Mouse (Mus musculus) heart, embryonic 12.5 days (tissue): ENCODE measurements at regions not wholly inside any gene's neighbourhood (a gene's known extent, or its start where the extent isn't known, plus 50 kb on each side); places are given as distances from the start of the nearest gene placed in this dataset.

Experiments used
- ATAC-seq: fragments of 200-750 bp; cut with Nextera tagmentation; 2 replicates; pipeline ENCODE4 v1.8.0; 2017; ENCODE audit warnings: moderate TSS enrichment, moderate library complexity; ENCODE audit not compliant: insufficient number of reproducible peaks, low FRiP score
- H3K27ac ChIP-seq: fragments of 300-500 bp; sonication (generic); 2 replicates; pipeline ENCODE4 v1.5.1; 2016; ENCODE audit warnings: mild to moderate bottlenecking, moderate library complexity; ENCODE audit not compliant: poor library complexity, severe bottlenecking
- H3K27me3 ChIP-seq: fragments of 300-500 bp; sonication (generic); replicated peaks from 2 replicates; pipeline ENCODE4 v1.6.1; 2016; ENCODE audit warnings: mild to moderate bottlenecking, moderate library complexity
- H3K36me3 ChIP-seq: fragments of 300-500 bp; sonication (generic); 2 replicates; pipeline ENCODE4 v1.6.1; 2016; ENCODE audit warnings: mild to moderate bottlenecking, moderate library complexity
- H3K4me1 ChIP-seq: fragments of 300-500 bp; sonication (generic); replicated peaks from 2 replicates; pipeline ENCODE4 v1.6.1; 2016; ENCODE audit warnings: mild to moderate bottlenecking
- H3K4me2 ChIP-seq: fragments of 300-500 bp; sonication (generic); 2 replicates; pipeline ENCODE4 v1.6.1; 2016; ENCODE audit warnings: mild to moderate bottlenecking, moderate library complexity
- H3K4me3 ChIP-seq: fragments of 300-500 bp; sonication (generic); 2 replicates; pipeline ENCODE4 v1.5.1; 2016; ENCODE audit warnings: mild to moderate bottlenecking
- H3K9ac ChIP-seq: fragments of 300-500 bp; sonication (generic); 2 replicates; pipeline ENCODE4 v1.6.1; 2016; ENCODE audit warnings: mild to moderate bottlenecking, moderate library complexity
- H3K9me3 ChIP-seq: fragments of 300-500 bp; sonication (generic); replicated peaks from 2 replicates; pipeline ENCODE4 v1.6.1; 2016; ENCODE audit warnings: mild to moderate bottlenecking, moderate library complexity
- WGBS: fragments of 180-500 bp; shearing (Covaris S2); methylation state at CpG from one replicate; pipeline ENCODE4 v1.1.7; 2016; 5-methylcytosine and 5-hydroxymethylcytosine counted together

- 46% methylated on average over 3 of the region's 3 CpGs for WGBS
- Histone ChIP-seq H3K4me1 (peaks cover 4% of the 10 kb centered on the region; the same call in 1 of the 2 replicates), H3K9me3 (0 out of 2 replicates have a peak, but pooled peaks cover 4% of the 10 kb centered on the region), H3K9ac (no peak overlapping the region), H3K4me3 (no peak overlapping the region), H3K27ac (0 out of 2 replicates have a peak overlapping the region, but pooled peaks have one; percentile 60), H3K36me3 (no peaks in the 10 kb centered on the region), H3K4me2 (no peak overlapping the region), H3K27me3 (no peaks in the 10 kb centered on the region)
- no peak for ATAC-seq
Measured at GRCm38 (mm10) chr12:35317046-35317445, 217.8 kb downstream of the Ahr start.

GRCm38 (mm10) chr12:35314035-35314434, 220.8 kb downstream of the Ahr start:
- Histone ChIP-seq H3K36me3 (no peaks in the 10 kb centered on the region), H3K27me3 (no peaks in the 10 kb centered on the region), H3K4me3 (no peak overlapping the region), H3K4me1 (peaks cover 4% of the 10 kb centered on the region; the same call in 1 of the 2 replicates), H3K27ac (no peak overlapping the region), H3K9me3 (no peaks in the 10 kb centered on the region), H3K9ac (no peak overlapping the region), H3K4me2 (no peak overlapping the region)
- no peak for ATAC-seq
- 86% methylated on average over 2 of the region's 2 CpGs for WGBS

- 52% methylated on average over 11 of the region's 11 CpGs for WGBS
- no peak for ATAC-seq
- H3K4me3 ChIP-seq, result no peak overlapping the region
- H3K4me2 ChIP-seq, result 0 out of 2 replicates have a peak overlapping the region, but pooled peaks have one; percentile 7
- H3K27ac ChIP-seq, result no peak overlapping the region
- H3K9me3 ChIP-seq, result no peaks in the 10 kb centered on the region
- H3K36me3 ChIP-seq, result no peaks in the 10 kb centered on the region
- no peaks in the 10 kb centered on the region for H3K27me3 ChIP-seq
- H3K4me1 ChIP-seq, result peaks cover 4% of the 10 kb centered on the region; the same call in 1 of the 2 replicates
- no peak overlapping the region for H3K9ac ChIP-seq
Measured at GRCm38 (mm10) chr12:35313191-35313925, 221.5 kb downstream of the Ahr start.

- Histone ChIP-seq H3K27ac (no peak overlapping the region), H3K36me3 (no peaks in the 10 kb centered on the region)
- ATAC-seq, result no peak
Measured at GRCm38 (mm10) chr12:35308537-35308936, 226.3 kb downstream of the Ahr start.

GRCm38 (mm10) chr12:35303764-35304717, 230.8 kb downstream of the Ahr start:
- no peak for ATAC-seq

More at GRCm38 (mm10) chr12:35308537-35308936, 226.3 kb downstream of the Ahr start:
- Histone ChIP-seq H3K4me2 (no peak overlapping the region), H3K4me1 (peaks cover 4% of the 10 kb centered on the region; the same call in 1 of the 2 replicates), H3K9ac (no peak overlapping the region), H3K27me3 (no peaks in the 10 kb centered on the region), H3K9me3 (no peaks in the 10 kb centered on the region), H3K4me3 (no peak overlapping the region)

GRCm38 (mm10) chr12:35303188-35303587, 231.7 kb downstream of the Ahr start:
- no peaks in the 10 kb centered on the region for H3K36me3 ChIP-seq
- H3K27ac ChIP-seq, result no peak overlapping the region
- ATAC-seq, result no peak
- H3K9ac ChIP-seq, result no peak overlapping the region
- no peaks in the 10 kb centered on the region for H3K27me3 ChIP-seq
- H3K9me3 ChIP-seq, result no peaks in the 10 kb centered on the region
- H3K4me1 ChIP-seq, result no peaks in the 10 kb centered on the region
- WGBS, result 60% methylated on average over 2 of the region's 2 CpGs
- H3K4me2 ChIP-seq, result no peak overlapping the region
- H3K4me3 ChIP-seq, result no peak overlapping the region

More at GRCm38 (mm10) chr12:35303764-35304717, 230.8 kb downstream of the Ahr start:
- WGBS, result 75% methylated on average over 3 of the region's 3 CpGs
- H3K27ac ChIP-seq, result no peak overlapping the region
- H3K9ac ChIP-seq, result no peak overlapping the region
- no peak overlapping the region for H3K4me2 ChIP-seq
- H3K4me3 ChIP-seq, result no peak overlapping the region
- no peaks in the 10 kb centered on the region for H3K4me1 ChIP-seq
- no peaks in the 10 kb centered on the region for H3K36me3 ChIP-seq
- no peaks in the 10 kb centered on the region for H3K9me3 ChIP-seq
- no peaks in the 10 kb centered on the region for H3K27me3 ChIP-seq

- H3K9me3 ChIP-seq, result no peaks in the 10 kb centered on the region
- H3K4me2 ChIP-seq, result no peak overlapping the region
- H3K9ac ChIP-seq, result no peak overlapping the region
- H3K27me3 ChIP-seq, result no peaks in the 10 kb centered on the region
- H3K27ac ChIP-seq, result no peak overlapping the region
- WGBS, result 85% methylated on average over 1 of the region's 1 CpGs
- no peak overlapping the region for H3K4me3 ChIP-seq
- no peak for ATAC-seq
- H3K4me1 ChIP-seq, result no peaks in the 10 kb centered on the region
- H3K36me3 ChIP-seq, result no peaks in the 10 kb centered on the region
Measured at GRCm38 (mm10) chr12:35294668-35295067, 240.2 kb downstream of the Ahr start.

- Histone ChIP-seq H3K27ac (no peak overlapping the region), H3K9ac (no peak overlapping the region), H3K4me3 (no peak overlapping the region), H3K27me3 (no peaks in the 10 kb centered on the region), H3K36me3 (no peaks in the 10 kb centered on the region), H3K4me2 (no peak overlapping the region), H3K4me1 (no peaks in the 10 kb centered on the region), H3K9me3 (no peaks in the 10 kb centered on the region)
- ATAC-seq, result no peak
- WGBS, result 81% methylated on average over 2 of the region's 2 CpGs
Measured at GRCm38 (mm10) chr12:35293566-35293965, 241.3 kb downstream of the Ahr start.

GRCm38 (mm10) chr12:35291941-35292341, 242.9 kb downstream of the Ahr start:
- Histone ChIP-seq H3K4me1 (no peaks in the 10 kb centered on the region), H3K27ac (no peak overlapping the region), H3K27me3 (no peaks in the 10 kb centered on the region), H3K9ac (no peak overlapping the region), H3K36me3 (no peaks in the 10 kb centered on the region), H3K4me2 (no peak overlapping the region), H3K4me3 (no peak overlapping the region), H3K9me3 (no peaks in the 10 kb centered on the region)
- 85% methylated on average over 6 of the region's 6 CpGs for WGBS
- ATAC-seq, result no peak

GRCm38 (mm10) chr12:35287974-35288373, 241.0 kb downstream of the Snx13 start:
- Histone ChIP-seq H3K27me3 (no peaks in the 10 kb centered on the region), H3K36me3 (no peaks in the 10 kb centered on the region), H3K4me2 (no peak overlapping the region), H3K9me3 (no peaks in the 10 kb centered on the region), H3K4me3 (no peak overlapping the region), H3K9ac (no peak overlapping the region), H3K27ac (no peak overlapping the region), H3K4me1 (no peaks in the 10 kb centered on the region)
- ATAC-seq, result no peak
- 58% methylated on average over 2 of the region's 2 CpGs for whole genome bisulfite sequencing

- no peak for ATAC-seq
- no peak overlapping the region for H3K4me3 ChIP-seq
- no peaks in the 10 kb centered on the region for H3K9me3 ChIP-seq
- WGBS, result 74% methylated on average over 3 of the region's 3 CpGs
- H3K9ac ChIP-seq, result no peak overlapping the region
- H3K36me3 ChIP-seq, result no peaks in the 10 kb centered on the region
- no peak overlapping the region for H3K27ac ChIP-seq
- no peaks in the 10 kb centered on the region for H3K27me3 ChIP-seq
- no peak overlapping the region for H3K4me2 ChIP-seq
- no peaks in the 10 kb centered on the region for H3K4me1 ChIP-seq
Measured at GRCm38 (mm10) chr12:35287570-35287969, 240.6 kb downstream of the Snx13 start.
